Mouse (Mus musculus): ENCODE measurements around the gene Eif3d. TPM values are rescaled to one million over a fixed set of nuclear protein-coding genes. Genes with fewer than 3 reads are reported as not detected.

Eif3d gene
- total and polyA plus RNA-seq, 3 experiments: 302 to 493 (median 344) TPM

DNA sequence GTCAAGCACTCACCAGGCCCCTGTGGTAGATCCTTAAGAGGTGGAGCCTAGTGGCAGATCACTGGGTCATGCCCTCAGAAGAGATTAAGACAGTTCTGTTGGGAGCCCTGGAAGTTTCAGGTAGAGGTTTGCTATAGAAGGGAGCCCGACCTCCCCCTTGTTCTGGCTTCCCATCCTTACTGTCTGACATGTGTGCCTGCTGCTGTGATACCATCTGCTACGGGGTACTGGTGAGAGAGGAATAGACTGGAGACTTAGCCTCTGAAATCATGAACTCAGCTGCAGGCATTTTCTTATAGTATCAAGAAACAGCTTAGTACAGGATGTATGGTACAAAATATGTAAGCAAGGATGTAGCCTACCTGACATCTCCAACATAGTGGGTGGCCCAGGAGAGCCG lies 17.7 kb downstream of the Eif3d start:
- Histone ChIP-seq H3K27me3 (replicated peaks) (no peaks in the 10 kb centered on the region), H3K36me3 (replicated peaks in 1 of 2; ENCODE audit: control insufficient read depth in 1 of 2, insufficient read depth in 1 of 2, low read length in 1 of 2) (peaks cover 0 to 1% of the 10 kb centered on the region in 2 experiments), H3K4me2 (ENCODE audit: insufficient read depth, low read depth, poor library complexity, severe bottlenecking) (no peak overlapping the region), H3K27ac (ENCODE audit: insufficient read depth, low read depth) (no peak overlapping the region), H3K9ac (ENCODE audit: insufficient read depth, low read depth) (no peak overlapping the region), H3K79me2 (replicated peaks; ENCODE audit: control insufficient read depth, extremely low read depth, insufficient read depth, poor library complexity, severe bottlenecking) (no peaks in the 10 kb centered on the region), H3K4me1 (ENCODE audit: control insufficient read depth in 1 of 2, insufficient read depth in 2 of 2) (peaks cover 0 to 3% of the 10 kb centered on the region in 2 experiments; a peak in 1 of 4 replicates), H3K9me3 (replicated peaks; ENCODE audit: low read length) (peaks cover 4% of the 10 kb centered on the region), H3K4me3 (replicated peaks in 1 of 3; ENCODE audit: low read depth in 2 of 3, low read length in 2 of 3, poor library complexity in 1 of 3) (no peak overlapping the region)
- dilution Hi-C loops (cut with MboI; ENCODE audit: extremely low pct_ligation_motif_present, extremely low pct_unique_long_range_greater_than_20kb, low sequenced_read_pairs) (no loop called here), in situ Hi-C loops (cut with MboI; ENCODE audit: low pct_ligation_motif_present, low pct_unique_long_range_greater_than_20kb, low sequenced_read_pairs) (loop anchor here (25.0 kb wide), 1 partner anchor 584 kb away; the partner anchor contains the start of genes C1qtnf6 and Sstr3)
- no peak for DNase-seq (ENCODE audit: extremely low read depth)
- TF ChIP-seq E2F4 (IDR thresholded peaks at IDR 0.05; ENCODE audit: insufficient replicate concordance, low read depth, low read length) (no peak), TBP (conservative IDR thresholded peaks at IDR 0.05; ENCODE audit: low read depth, low read length) (no peak), MAFK (IDR thresholded peaks at IDR 0.05; ENCODE audit: insufficient replicate concordance, low read length) (no peak), CTCF (conservative IDR thresholded peaks at IDR 0.05 in 1 of 2, IDR thresholded peaks at IDR 0.05 in 1 of 2; ENCODE audit: low read depth in 2 of 2, low read length in 2 of 2) (no peak), UBTF (IDR thresholded peaks at IDR 0.05; ENCODE audit: low read depth, low read length) (no peak), RCOR1 (conservative IDR thresholded peaks at IDR 0.05; ENCODE audit: low read depth, low read length) (no peak), NELFE (IDR thresholded peaks at IDR 0.05; ENCODE audit: low read depth, low read length) (no peak), KAT2A (IDR thresholded peaks at IDR 0.05; ENCODE audit: insufficient replicate concordance, low read length) (no peak), MAX (IDR thresholded peaks at IDR 0.05; ENCODE audit: low read length) (no peak), USF2 (conservative IDR thresholded peaks at IDR 0.05; ENCODE audit: low read depth, low read length) (no peak), BHLHE40 (IDR thresholded peaks at IDR 0.05; ENCODE audit: low read depth, low read length) (no peak), PAX5 (IDR thresholded peaks at IDR 0.05; ENCODE audit: low read length) (no peak), USF1 (IDR thresholded peaks at IDR 0.05; ENCODE audit: low read depth, low read length) (no peak), HCFC1 (IDR thresholded peaks at IDR 0.05; ENCODE audit: low read depth, low read length) (no peak), CHD2 (IDR thresholded peaks at IDR 0.05; ENCODE audit: low read length) (no peak)

GRCm38 (mm10) chr15:77949061-77949460 lies 21.6 kb downstream of the Eif3d start:
- no peaks in the 10 kb centered on the region for H3K9me3 ChIP-seq (replicated peaks; ENCODE audit: low read length)
- DNase-seq (ENCODE audit: extremely low read depth): no peak
- H3K4me2 ChIP-seq (ENCODE audit: insufficient read depth, low read depth, poor library complexity, severe bottlenecking): no peak overlapping the region
- in situ Hi-C loops (cut with MboI; ENCODE audit: low pct_ligation_motif_present, low pct_unique_long_range_greater_than_20kb, low sequenced_read_pairs): no loop called here
- TF ChIP-seq POLR2A (IDR thresholded peaks at IDR 0.05; ENCODE audit: low read depth, low read length): no peak
- TF ChIP-seq MAZ (IDR thresholded peaks at IDR 0.05; ENCODE audit: low read depth, low read length): no peak
- no peak for TF ChIP-seq GABPA (IDR thresholded peaks at IDR 0.05; ENCODE audit: insufficient replicate concordance, low read depth, low read length)
- TF ChIP-seq USF2 (conservative IDR thresholded peaks at IDR 0.05; ENCODE audit: low read depth, low read length): no peak
- TF ChIP-seq MAX (IDR thresholded peaks at IDR 0.05; ENCODE audit: low read length): no peak
- no peak for TF ChIP-seq SMC3 (IDR thresholded peaks at IDR 0.05; ENCODE audit: low read depth, low read length)
- TF ChIP-seq IRF4 (IDR thresholded peaks at IDR 0.05; ENCODE audit: low read depth, low read length): no peak
- no peak for TF ChIP-seq TBP (conservative IDR thresholded peaks at IDR 0.05; ENCODE audit: low read depth, low read length)
- no peak for TF ChIP-seq MEF2A (IDR thresholded peaks at IDR 0.05; ENCODE audit: borderline replicate concordance, low read depth, low read length)
- TF ChIP-seq CTCF (conservative IDR thresholded peaks at IDR 0.05 in 1 of 2, IDR thresholded peaks at IDR 0.05 in 1 of 2; ENCODE audit: low read depth in 2 of 2, low read length in 2 of 2): no peak
- H3K27ac ChIP-seq (ENCODE audit: insufficient read depth, low read depth): no peak overlapping the region
- no peaks in the 10 kb centered on the region for H3K36me3 ChIP-seq (replicated peaks in 1 of 2; ENCODE audit: control insufficient read depth in 1 of 2, insufficient read depth in 1 of 2, low read length in 1 of 2)
- dilution Hi-C loops (cut with MboI; ENCODE audit: extremely low pct_ligation_motif_present, extremely low pct_unique_long_range_greater_than_20kb, low sequenced_read_pairs): no loop called here
- H3K4me1 ChIP-seq (ENCODE audit: control insufficient read depth in 1 of 2, insufficient read depth in 2 of 2): peaks cover 2 to 7% of the 10 kb centered on the region in 2 experiments; a peak in 3 of 4 replicates
- no peaks in the 10 kb centered on the region for H3K27me3 ChIP-seq (replicated peaks)
- no peak overlapping the region for H3K4me3 ChIP-seq (replicated peaks in 1 of 3; ENCODE audit: low read depth in 2 of 3, low read length in 2 of 3, poor library complexity in 1 of 3)
- no peaks in the 10 kb centered on the region for H3K79me2 ChIP-seq (replicated peaks; ENCODE audit: control insufficient read depth, extremely low read depth, insufficient read depth, poor library complexity, severe bottlenecking)
- no peak overlapping the region for H3K9ac ChIP-seq (ENCODE audit: insufficient read depth, low read depth)

Data from CH12.LX (cell line).